Mouse (Mus musculus): ENCODE results near the gene Fam78a. TPM values are rescaled to one million over a fixed set of nuclear protein-coding genes. Genes with fewer than 3 reads are reported as not detected.

The Fam78a gene
- polyA plus RNA-seq, 1 experiment from 2014 or later: 1.7 TPM

DNA sequence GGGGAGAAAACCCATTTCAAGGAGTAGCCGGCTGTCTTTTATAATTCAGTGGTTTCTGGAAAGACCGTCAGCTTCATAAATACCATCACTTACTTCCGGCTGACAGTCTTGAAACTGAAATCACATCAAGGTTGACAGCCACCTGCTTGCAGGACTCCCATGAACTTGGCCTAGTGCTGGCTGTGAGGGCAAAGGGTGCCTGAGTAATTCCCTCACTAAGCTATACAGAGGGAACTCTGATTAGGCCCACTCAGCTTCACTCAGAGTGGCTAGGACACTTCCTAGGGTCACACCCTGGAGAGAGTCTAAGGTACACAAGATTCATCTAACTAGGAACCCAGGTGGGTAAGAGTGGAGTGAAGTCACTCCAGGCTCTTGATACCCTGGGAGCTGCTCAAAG lies 4.0 kb downstream of the Fam78a start:
- Histone ChIP-seq H3K9ac (ENCODE audit: low read depth, low read length) (no peak overlapping the region), H3K4me3 (ENCODE audit: low read length) (no peak overlapping the region), H3K27ac (ENCODE audit: low read depth, low read length) (no peak overlapping the region), H3K4me1 (ENCODE audit: control insufficient read depth, insufficient read depth, low read length) (peaks cover 10% of the 10 kb centered on the region; the same call in 1 of the 2 replicates), H3K36me3 (ENCODE audit: control insufficient read depth, insufficient read depth, low read length) (no peaks in the 10 kb centered on the region), H3K27me3 (ENCODE audit: control insufficient read depth, insufficient read depth, low read length) (peaks cover 38% of the 10 kb centered on the region), H3K9me3 (ENCODE audit: control insufficient read depth, low read length) (no peaks in the 10 kb centered on the region), H3K4me2 (replicated peaks; ENCODE audit: low read depth, low read length) (no peak overlapping the region)
- no peak for ATAC-seq (ENCODE audit: low FRiP score, low TSS enrichment)
- WGBS: 81% methylated on average over 3 of the region's 3 CpGs

DNA sequence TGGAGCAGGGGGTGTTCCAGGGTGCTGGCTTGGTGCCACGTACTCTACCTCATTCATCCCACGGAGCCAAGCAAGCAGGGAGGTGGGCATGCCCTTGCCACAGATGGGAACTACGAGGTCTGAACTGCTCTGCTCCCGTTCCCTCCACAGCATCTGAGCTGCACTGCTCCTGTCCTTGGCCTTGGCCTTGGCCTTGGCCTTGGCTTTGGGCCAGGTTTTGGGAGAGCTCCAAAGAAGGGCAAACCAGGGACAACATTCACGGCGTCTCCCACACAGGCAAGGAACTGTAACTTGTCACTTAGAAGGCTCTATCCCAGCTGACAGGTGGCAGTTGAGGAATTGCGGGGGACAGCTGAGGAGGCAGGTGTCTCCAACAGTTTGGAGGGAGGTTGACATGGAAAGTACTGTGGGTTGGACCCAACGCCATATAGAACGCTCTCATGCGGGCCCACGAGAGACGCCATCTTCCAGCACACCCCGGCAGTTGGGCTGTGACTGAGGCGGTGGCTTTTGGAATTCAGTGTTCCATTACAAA lies 5.4 kb downstream of the Fam78a start:
- Histone ChIP-seq H3K9ac (ENCODE audit: low read depth, low read length) (no peak overlapping the region), H3K4me3 (ENCODE audit: low read length) (no peak overlapping the region), H3K4me2 (replicated peaks; ENCODE audit: low read depth, low read length) (no peak overlapping the region), H3K9me3 (ENCODE audit: control insufficient read depth, low read length) (no peaks in the 10 kb centered on the region), H3K27ac (ENCODE audit: low read depth, low read length) (peak overlapping the region; percentile 24; the same call in 1 of the 2 replicates), H3K4me1 (ENCODE audit: control insufficient read depth, insufficient read depth, low read length) (peaks cover 10% of the 10 kb centered on the region; the same call in 1 of the 2 replicates), H3K36me3 (ENCODE audit: control insufficient read depth, insufficient read depth, low read length) (no peaks in the 10 kb centered on the region), H3K27me3 (ENCODE audit: control insufficient read depth, insufficient read depth, low read length) (peaks cover 29% of the 10 kb centered on the region)
- no peak for ATAC-seq (ENCODE audit: low FRiP score, low TSS enrichment)
- WGBS: 85% methylated on average over 14 of the region's 14 CpGs

DNA sequence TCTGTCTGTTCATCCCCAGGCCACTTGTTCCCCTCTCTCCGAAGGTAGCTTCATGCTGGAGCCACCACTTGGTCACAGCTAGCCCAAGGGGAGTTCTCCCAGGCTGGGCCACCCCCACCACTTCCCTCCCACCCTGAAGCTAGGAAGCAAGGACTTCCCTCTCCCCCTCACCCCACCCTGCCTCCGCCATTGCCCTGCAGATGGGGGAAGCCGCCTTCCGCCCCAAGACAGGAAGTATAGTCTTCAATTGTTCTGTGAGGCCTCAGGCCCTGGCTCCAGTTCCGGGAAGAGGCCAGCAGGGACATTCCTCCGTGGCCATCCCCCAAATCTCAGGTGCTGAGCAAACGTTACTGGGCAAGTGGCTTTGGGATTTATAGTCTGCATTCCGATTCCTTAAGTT lies 6.1 kb downstream of the Fam78a start:
- Histone ChIP-seq H3K27me3 (ENCODE audit: control insufficient read depth, insufficient read depth, low read length) (peaks cover 22% of the 10 kb centered on the region), H3K4me2 (replicated peaks; ENCODE audit: low read depth, low read length) (no peak overlapping the region), H3K27ac (ENCODE audit: low read depth, low read length) (0 out of 2 replicates have a peak overlapping the region, but pooled peaks have one; percentile 24), H3K9me3 (ENCODE audit: control insufficient read depth, low read length) (no peaks in the 10 kb centered on the region), H3K4me3 (ENCODE audit: low read length) (no peak overlapping the region), H3K36me3 (ENCODE audit: control insufficient read depth, insufficient read depth, low read length) (no peaks in the 10 kb centered on the region), H3K9ac (ENCODE audit: low read depth, low read length) (no peak overlapping the region), H3K4me1 (ENCODE audit: control insufficient read depth, insufficient read depth, low read length) (peaks cover 2% of the 10 kb centered on the region; the same call in 1 of the 2 replicates)
- 44% methylated on average over 8 of the region's 8 CpGs for WGBS
- ATAC-seq (ENCODE audit: low FRiP score, low TSS enrichment): no peak

DNA sequence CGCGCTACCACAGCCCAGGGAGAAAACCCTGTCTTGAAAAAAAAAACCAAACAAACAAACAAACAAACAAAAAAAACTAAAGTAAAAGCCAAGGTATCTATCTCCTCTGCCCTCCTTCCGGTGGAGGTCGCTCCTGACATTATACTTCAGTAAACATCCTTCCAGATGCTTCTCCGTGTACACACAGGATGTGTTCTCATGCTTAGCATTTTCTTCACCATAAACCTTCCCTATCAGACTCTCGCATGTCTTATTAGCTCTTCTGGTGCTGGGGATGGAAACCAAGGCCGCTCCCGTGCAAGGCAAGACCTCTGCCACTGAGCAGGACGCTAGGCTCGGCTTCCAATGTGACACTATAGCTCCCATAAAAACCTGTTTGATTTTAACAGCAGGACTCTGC lies 6.9 kb downstream of the Fam78a start:
- Histone ChIP-seq H3K36me3 (ENCODE audit: control insufficient read depth, insufficient read depth, low read length) (no peaks in the 10 kb centered on the region), H3K9me3 (ENCODE audit: control insufficient read depth, low read length) (no peaks in the 10 kb centered on the region), H3K9ac (ENCODE audit: low read depth, low read length) (no peak overlapping the region), H3K4me2 (replicated peaks; ENCODE audit: low read depth, low read length) (no peak overlapping the region), H3K4me1 (ENCODE audit: control insufficient read depth, insufficient read depth, low read length) (no peaks in the 10 kb centered on the region), H3K4me3 (ENCODE audit: low read length) (no peak overlapping the region), H3K27me3 (ENCODE audit: control insufficient read depth, insufficient read depth, low read length) (peaks cover 15% of the 10 kb centered on the region), H3K27ac (ENCODE audit: low read depth, low read length) (0 out of 2 replicates have a peak overlapping the region, but pooled peaks have one; percentile 20)
- no peak for ATAC-seq (ENCODE audit: low FRiP score, low TSS enrichment)
- 74% methylated on average over 10 of the region's 10 CpGs for WGBS

DNA sequence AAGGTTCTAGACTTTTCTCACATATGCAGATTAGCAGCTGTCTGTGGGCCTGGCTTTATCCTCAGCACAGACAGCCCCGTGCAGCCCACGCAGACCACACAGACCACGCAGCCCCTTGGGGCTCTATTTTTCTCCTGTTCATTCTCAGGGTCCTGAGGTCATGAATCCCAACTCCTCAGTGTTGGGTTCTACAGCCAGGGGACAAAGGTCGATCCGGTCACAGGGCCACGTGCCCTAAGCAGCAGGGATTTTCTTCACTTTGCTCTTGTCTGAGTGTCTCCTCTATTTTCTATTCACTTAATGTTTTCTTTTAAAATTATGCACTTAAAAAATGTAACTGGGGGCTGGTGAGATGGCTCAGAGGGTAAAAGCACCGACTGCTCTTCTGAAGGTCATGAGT lies 9.3 kb downstream of the Fam78a start:
- no peaks in the 10 kb centered on the region for H3K9me3 ChIP-seq (ENCODE audit: control insufficient read depth, low read length)
- no peak for ATAC-seq (ENCODE audit: low FRiP score, low TSS enrichment)
- no peak overlapping the region for H3K4me3 ChIP-seq (ENCODE audit: low read length)
- H3K36me3 ChIP-seq (ENCODE audit: control insufficient read depth, insufficient read depth, low read length): no peaks in the 10 kb centered on the region
- no peaks in the 10 kb centered on the region for H3K4me1 ChIP-seq (ENCODE audit: control insufficient read depth, insufficient read depth, low read length)
- WGBS: 69% methylated on average over 7 of the region's 7 CpGs
- no peak overlapping the region for H3K27ac ChIP-seq (ENCODE audit: low read depth, low read length)
- no peak overlapping the region for H3K4me2 ChIP-seq (replicated peaks; ENCODE audit: low read depth, low read length)
- peaks cover 2% of the 10 kb centered on the region; the same call in 1 of the 2 replicates for H3K27me3 ChIP-seq (ENCODE audit: control insufficient read depth, insufficient read depth, low read length)
- H3K9ac ChIP-seq (ENCODE audit: low read depth, low read length): no peak overlapping the region

DNA sequence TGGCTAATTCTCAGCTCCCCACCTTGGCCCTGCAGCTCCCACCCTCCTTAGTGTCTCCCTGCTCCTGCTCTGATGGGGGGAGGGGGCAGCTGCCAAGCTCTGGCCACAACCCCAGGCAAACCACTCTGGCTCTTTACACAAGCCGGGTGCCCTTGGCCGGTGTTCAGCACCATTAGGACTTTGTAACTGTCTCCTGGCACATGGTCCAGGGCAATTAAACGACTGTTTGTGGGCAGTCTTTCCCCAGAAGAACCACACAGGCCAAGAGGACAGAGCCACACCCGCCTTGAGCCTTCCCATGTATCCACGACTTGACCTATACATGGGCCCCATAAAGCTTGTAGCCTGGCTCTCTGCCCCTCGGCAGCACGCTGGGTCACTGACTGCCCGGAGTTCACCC lies 10.3 kb downstream of the Fam78a start:
- Histone ChIP-seq H3K9ac (ENCODE audit: low read depth, low read length) (no peak overlapping the region), H3K4me3 (ENCODE audit: low read length) (no peak overlapping the region), H3K27me3 (ENCODE audit: control insufficient read depth, insufficient read depth, low read length) (no peaks in the 10 kb centered on the region), H3K4me1 (ENCODE audit: control insufficient read depth, insufficient read depth, low read length) (no peaks in the 10 kb centered on the region), H3K27ac (ENCODE audit: low read depth, low read length) (no peak overlapping the region), H3K36me3 (ENCODE audit: control insufficient read depth, insufficient read depth, low read length) (no peaks in the 10 kb centered on the region), H3K9me3 (ENCODE audit: control insufficient read depth, low read length) (no peaks in the 10 kb centered on the region), H3K4me2 (replicated peaks; ENCODE audit: low read depth, low read length) (no peak overlapping the region)
- ATAC-seq (ENCODE audit: low FRiP score, low TSS enrichment): no peak
- WGBS: 58% methylated on average over 8 of the region's 8 CpGs

DNA sequence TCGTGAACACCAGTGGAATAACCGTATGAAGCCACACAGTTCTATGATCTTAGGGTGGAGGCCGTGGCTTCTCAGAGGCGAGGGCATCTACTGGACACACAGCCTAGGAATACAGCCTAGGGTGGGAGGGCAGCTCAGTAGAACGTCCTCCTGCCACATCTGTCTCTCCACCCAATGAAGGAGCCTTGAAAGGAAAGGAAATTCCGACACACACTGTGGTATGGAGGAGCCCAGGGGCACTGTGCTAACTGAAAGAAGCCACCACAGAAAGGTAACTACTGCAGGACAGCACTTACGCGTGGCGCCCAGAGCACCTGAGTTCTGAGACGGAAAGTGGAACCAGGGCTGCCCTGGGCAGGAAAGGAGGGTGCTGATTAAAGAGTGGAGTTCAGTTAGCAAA lies 13.9 kb downstream of the Fam78a start:
- H3K36me3 ChIP-seq (ENCODE audit: control insufficient read depth, insufficient read depth, low read length): no peaks in the 10 kb centered on the region
- WGBS: 88% methylated on average over 10 of the region's 10 CpGs

DNA sequence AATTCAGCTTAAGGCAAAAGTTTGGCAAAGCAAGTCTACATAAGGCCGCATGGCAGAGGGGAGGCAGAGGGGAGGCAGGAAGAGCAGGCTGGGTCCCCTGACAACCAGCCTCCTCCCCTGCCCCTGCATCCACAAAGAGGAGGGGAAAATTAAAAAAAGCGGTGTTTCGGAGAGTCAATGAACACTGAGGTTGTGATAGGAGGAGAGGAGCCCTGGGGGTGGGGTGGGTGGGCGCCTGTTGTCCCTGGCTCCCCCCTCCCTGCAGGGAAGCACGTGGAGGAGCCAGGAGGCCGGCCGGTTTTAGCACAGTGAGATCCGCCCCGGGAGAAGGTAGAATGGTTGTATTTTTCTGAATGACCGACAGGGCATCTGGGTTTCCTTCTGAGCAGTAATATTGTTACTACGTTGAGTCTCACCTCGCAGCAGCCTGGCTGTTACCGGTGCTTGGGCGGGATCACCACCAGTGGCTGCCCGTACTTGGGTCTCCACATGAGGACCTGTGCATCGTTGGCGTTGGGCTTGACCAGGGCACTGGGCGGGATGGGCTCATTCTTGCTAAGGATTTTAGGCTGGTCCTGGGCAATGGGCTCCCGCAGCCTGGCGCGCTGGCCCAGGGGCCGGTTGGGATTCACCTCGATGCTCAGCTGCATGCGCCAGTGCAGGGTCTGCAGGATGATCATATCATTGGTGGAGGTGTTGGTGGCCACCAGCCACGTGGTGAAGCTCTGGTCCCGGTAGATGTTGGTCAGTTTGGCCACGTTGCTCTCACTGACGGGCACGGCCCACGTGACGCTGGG lies 15.6 kb downstream of the Fam78a start:
- 55% methylated on average over 31 of the region's 31 CpGs for WGBS
- no peaks in the 10 kb centered on the region for H3K36me3 ChIP-seq (ENCODE audit: control insufficient read depth, insufficient read depth, low read length)
- no peak; the same call in 1 of the 2 replicates for ATAC-seq (ENCODE audit: low FRiP score, low TSS enrichment)
- no peak overlapping the region for H3K9ac ChIP-seq (ENCODE audit: low read depth, low read length)
- H3K27ac ChIP-seq (ENCODE audit: low read depth, low read length): no peak overlapping the region
- no peaks in the 10 kb centered on the region for H3K9me3 ChIP-seq (ENCODE audit: control insufficient read depth, low read length)
- no peaks in the 10 kb centered on the region for H3K4me1 ChIP-seq (ENCODE audit: control insufficient read depth, insufficient read depth, low read length)
- no peak overlapping the region for H3K4me3 ChIP-seq (ENCODE audit: low read length)
- 0 out of 2 replicates have a peak, but pooled peaks cover 4% of the 10 kb centered on the region for H3K27me3 ChIP-seq (ENCODE audit: control insufficient read depth, insufficient read depth, low read length)
- H3K4me2 ChIP-seq (replicated peaks; ENCODE audit: low read depth, low read length): peak overlapping the region; percentile 24; the same call in 1 of the 2 replicates

More for the DNA sequence above, 13.9 kb downstream of the Fam78a start:
- Histone ChIP-seq H3K4me3 (ENCODE audit: low read length) (no peak overlapping the region), H3K27ac (ENCODE audit: low read depth, low read length) (no peak overlapping the region), H3K4me1 (ENCODE audit: control insufficient read depth, insufficient read depth, low read length) (no peaks in the 10 kb centered on the region), H3K9ac (ENCODE audit: low read depth, low read length) (no peak overlapping the region), H3K9me3 (ENCODE audit: control insufficient read depth, low read length) (no peaks in the 10 kb centered on the region), H3K27me3 (ENCODE audit: control insufficient read depth, insufficient read depth, low read length) (0 out of 2 replicates have a peak, but pooled peaks cover 4% of the 10 kb centered on the region), H3K4me2 (replicated peaks; ENCODE audit: low read depth, low read length) (no peak overlapping the region)
- no peak for ATAC-seq (ENCODE audit: low FRiP score, low TSS enrichment)

DNA sequence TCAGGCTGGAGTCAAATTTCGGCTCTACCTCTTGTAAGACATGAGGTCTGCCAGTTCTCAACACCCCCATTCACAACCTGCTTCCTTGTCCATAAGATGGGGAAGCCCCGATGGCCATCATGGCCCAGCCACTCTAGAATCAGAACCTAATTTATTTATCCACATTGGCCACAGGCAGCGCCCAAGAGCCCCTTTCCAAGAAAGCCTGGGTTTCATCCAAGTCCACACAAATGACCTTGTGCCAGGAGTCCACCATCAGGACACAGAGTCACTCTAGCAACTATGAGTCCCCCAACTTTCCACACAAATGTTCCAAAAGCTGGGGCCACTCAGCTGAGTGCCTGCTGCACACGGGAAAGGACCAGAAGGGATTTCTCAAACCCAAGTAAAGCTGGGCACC lies 18.7 kb downstream of the Fam78a start:
- WGBS: 78% methylated on average over 4 of the region's 4 CpGs
- no peaks in the 10 kb centered on the region for H3K36me3 ChIP-seq (ENCODE audit: control insufficient read depth, insufficient read depth, low read length)
- ATAC-seq (ENCODE audit: low FRiP score, low TSS enrichment): no peak
- H3K27ac ChIP-seq (ENCODE audit: low read depth, low read length): no peak overlapping the region
- H3K4me2 ChIP-seq (replicated peaks; ENCODE audit: low read depth, low read length): no peak overlapping the region
- H3K27me3 ChIP-seq (ENCODE audit: control insufficient read depth, insufficient read depth, low read length): 0 out of 2 replicates have a peak, but pooled peaks cover 4% of the 10 kb centered on the region
- H3K4me3 ChIP-seq (ENCODE audit: low read length): no peak overlapping the region
- H3K9ac ChIP-seq (ENCODE audit: low read depth, low read length): no peak overlapping the region
- no peaks in the 10 kb centered on the region for H3K4me1 ChIP-seq (ENCODE audit: control insufficient read depth, insufficient read depth, low read length)
- no peaks in the 10 kb centered on the region for H3K9me3 ChIP-seq (ENCODE audit: control insufficient read depth, low read length)
